Mouse (Mus musculus): Measurements from ENCODE around the gene C8g. TPM values are rescaled to one million over a fixed set of nuclear protein-coding genes. Genes with fewer than 3 reads are reported as not detected.

The C8g gene
- polyA plus RNA-seq (2012; rRNA removed): 19.1 and 24.6 TPM in 2 replicates

DNA sequence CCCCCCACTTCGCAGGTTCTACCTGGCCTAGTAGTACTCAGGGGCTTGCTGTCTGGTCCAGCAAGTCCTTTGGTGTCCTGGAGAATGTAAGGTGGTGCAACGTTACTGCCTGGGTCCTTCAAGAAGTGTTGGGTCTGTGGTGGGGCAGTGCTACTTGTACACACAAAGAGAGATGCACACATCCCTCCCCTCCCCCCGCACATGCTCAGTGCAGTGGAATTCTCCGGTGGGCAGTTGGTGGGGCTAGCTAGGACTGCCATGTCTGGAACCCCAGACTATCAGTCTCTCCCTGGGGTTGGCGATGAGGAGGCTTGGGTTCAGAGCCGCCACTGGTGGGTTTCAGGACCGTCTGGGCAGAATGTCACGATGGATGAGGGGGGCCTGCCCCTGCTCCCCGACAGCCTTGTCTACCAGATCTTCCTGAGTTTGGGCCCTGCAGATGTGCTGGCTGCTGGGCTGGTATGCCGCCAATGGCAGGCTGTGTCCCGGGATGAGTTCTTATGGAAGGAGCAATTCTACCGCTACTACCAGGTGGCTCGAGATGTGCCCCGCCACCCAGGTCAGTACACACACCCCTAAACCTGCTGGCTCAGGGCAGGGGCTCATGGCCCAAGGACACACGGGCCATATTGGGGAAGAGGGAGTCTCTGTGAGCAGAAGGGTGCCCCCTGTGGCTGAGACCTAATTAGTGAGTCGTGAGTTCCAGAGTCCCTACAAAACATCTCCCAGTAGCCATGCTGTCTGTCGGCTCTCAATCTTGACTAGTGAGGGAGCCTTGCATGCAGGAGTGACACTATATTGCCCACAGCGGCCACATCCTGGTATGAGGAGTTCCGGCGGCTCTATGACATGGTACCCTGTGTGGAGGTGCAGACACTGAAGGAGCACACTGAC, at the start of gene C8g:
Gene C8g (minus strand): TSS at position 127 of the 894 bp plus-strand sequence.

DNA sequence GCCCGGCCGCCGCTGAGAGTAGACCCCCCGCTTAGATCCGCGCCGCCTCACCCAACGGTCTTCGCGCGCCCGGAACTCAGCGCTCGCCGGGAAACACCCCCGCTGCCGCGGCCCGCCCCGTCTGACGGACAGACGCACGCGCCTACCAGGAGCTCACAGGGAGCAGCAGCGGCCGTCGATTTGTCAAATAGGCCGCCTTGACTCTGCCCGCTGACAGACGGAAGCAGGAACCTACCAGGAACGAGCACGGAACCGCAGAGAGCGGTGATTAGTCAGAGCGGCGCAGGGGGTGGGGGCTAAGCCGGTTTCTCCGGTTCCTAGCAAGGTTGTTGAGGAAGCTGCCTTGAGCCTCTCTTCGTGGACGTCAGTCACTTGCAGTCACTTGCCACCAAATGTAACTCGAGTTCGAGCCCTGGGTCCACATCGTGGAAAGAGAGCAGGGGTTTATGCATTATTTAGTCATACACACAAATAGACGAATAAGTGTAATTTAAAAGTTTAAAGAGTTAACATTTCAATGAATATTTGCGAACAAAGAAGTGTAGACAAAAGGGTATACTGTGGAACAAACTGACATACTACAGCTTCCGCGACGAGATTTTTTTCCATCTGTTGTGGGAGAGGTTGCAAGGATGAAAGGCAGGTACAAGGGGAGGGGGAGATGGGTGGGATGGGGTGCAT, 45.4 kb upstream of the C8g start, which contains the start of gene Traf2:
Gene Traf2 (minus strand): TSS at position 130 of the 681 bp plus-strand sequence.

DNA sequence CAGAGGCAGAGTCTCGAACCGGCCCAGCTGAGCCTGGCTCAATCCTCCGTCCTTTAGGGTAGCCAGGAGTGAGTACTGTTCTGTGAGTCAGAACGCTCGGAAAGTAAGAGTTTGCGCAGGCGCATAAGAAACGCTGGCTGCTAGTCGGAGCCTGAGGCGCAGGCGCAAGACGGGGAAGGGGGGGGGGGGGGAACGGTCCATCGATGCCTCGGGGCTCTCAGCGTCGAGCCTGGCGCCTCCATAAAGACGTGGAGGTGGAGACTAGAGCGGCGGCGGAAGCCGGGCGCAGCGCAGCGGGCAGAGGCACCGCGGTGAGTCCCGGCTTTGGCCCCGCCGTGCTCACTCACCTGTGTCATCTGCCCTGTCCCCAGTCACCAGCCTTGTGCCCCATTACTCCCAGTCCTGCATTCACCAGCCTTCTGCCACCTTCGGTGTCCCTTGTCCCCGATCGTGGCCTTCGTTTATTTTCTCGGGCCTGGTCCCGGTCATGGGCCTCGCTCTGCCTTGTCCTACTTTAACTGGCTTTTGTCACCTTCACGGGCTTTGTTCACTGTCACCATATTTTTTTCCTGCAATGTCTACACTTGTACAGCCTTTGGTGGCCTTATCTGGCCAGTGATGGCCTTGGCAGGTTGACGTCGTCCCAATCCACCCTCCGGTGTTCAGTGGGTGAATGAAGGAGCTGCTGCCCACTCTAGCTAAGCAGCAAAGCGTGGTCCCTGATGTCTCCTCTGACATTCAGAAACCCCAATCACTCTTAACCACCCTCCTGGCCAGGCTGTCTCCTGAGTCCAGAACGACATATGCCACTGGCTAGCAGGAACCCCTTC, 728 bp downstream of the C8g start, which contains the start of gene Fbxw5:
Gene Fbxw5 (plus strand): TSS at position 175 of the 830 bp plus-strand sequence.

GRCm38 (mm10) chr2:25493476-25493961, 8.0 kb downstream of the C8g start, which contains the start of gene Lcn12:
Lcn12 (minus strand) TSS chr2:25493911.

DNA sequence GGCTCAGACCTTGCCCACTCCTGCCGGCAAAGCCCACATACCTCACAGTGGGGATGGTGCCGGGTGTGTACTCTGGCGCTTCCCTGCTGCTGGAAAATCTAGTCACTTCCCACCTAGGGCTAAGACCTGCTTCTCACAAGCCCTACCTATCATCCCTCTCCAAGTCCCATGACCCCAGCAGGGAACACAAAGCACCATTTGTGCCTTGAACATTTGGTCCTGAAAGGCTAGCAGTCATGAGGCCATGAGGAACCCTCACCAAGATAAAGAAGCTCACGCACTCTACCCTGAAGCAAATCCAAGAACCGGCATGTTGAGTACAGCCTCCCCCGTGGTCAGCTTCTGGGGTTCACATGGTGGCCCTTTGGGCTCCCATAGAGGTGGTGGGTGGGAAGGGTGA, 31.6 kb downstream of the C8g start, which contains the start of gene Ptgds:
Gene Ptgds (minus strand): TSS at position 78 of the 400 bp plus-strand sequence.

DNA sequence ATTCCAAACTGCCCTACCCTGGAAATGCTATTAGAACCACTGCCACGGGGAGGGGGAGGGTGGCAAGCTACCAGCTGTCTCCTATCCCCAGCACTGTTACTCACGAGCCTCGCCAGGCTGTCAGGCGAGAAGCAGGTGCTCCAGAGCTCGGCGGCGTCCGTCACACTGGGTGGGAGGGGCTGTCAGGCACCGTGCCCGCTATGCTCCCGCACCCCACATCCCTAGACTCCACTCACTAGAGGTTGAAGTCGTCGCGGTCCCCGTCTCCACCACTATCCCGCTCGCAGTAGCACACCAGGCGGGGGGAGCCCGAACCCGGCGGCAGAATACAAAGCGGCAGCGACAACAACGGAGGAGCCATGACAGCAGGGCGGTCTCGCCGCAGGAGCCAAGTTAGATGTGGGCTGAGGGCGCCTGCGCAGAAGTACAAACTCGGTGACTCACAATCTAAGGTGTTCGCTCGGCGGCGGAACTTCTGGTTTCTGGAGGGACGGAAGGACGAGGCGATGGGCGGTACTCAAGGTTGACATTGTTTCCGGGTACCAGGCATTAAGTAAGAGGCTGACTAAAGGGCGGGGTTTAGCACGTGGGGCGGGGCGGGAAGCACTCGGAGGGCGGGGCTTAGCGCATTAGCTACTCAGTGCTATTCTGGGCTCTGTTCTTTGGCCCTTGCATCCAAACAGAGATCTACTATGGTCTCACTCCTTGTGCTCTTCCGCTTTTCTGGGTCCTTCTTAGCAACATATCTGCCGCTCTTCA, 40.8 kb downstream of the C8g start, which contains the start of gene Paxx:
Gene Paxx (minus strand): TSS at position 544 of the 759 bp plus-strand sequence.

DNA sequence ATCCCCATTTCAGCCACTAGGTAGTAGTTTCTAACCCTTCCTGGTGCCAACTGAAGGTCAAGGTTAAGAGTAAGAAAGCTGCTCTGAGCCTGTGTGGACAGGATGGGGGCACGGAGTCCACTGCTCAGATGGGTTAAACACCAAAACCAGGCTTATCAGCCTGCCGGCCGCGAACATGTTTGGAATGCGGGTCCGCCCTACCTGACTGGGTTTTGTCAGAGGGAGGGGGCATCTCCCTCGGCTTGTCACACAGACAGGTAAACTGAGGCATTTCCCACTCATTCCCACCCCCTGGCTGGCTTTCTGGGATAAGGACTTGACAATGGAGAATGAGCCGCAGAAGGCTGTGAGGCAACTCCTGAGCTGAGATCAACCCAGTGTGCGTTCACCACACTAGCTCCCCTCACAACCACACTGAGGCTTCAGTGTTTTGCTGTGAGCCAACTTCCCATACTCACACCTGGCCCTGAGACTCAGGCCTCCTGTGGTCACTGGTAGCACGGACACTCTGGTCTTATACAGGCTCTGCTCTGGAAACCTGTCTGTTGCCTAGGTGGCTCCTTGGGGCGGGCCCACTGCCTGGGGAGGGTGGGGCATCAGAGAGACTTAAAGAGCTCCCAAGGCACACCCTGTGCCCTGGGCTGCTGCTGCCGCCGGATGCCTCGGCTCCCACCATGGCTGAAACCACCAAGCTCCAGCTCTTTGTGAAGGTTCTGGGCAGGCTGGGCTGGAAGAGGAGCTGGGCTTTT, 45.1 kb downstream of the C8g start, which contains the start of gene Clic3:
Gene Clic3 (plus strand): TSS at position 634 of the 749 bp plus-strand sequence.

Other genes with a start within 250 kb of the C8g start
- gene Tmem203, start 246.3 kb downstream of the C8g start, polyA plus RNA-seq (2012; rRNA removed): 6.5 and 7.9 TPM in 2 replicates
- gene Tprn, start 239.1 kb downstream of the C8g start, polyA plus RNA-seq (2012; rRNA removed): 2.0 and 3.1 TPM in 2 replicates
- gene Ssna1, start 229.3 kb downstream of the C8g start, polyA plus RNA-seq (2012; rRNA removed): 70.9 and 83.9 TPM in 2 replicates
- 21.4 and 24.9 TPM in 2 replicates for gene Anapc2, start 229.2 kb downstream of the C8g start, polyA plus RNA-seq (2012; rRNA removed)
- gene Tmem210, start 213.6 kb downstream of the C8g start, polyA plus RNA-seq (2012; rRNA removed): not detected in 2 replicates
- 0.02 TPM in 1 of 2 replicates, not detected in the other for gene Lrrc26, start 211.8 kb downstream of the C8g start, polyA plus RNA-seq (2012; rRNA removed)
- 0.02 and 0.03 TPM in 2 replicates for gene Grin1, start 182.5 kb downstream of the C8g start, polyA plus RNA-seq (2012; rRNA removed)
- 5.0 and 8.0 TPM in 2 replicates for gene Man1b1, start 169.4 kb downstream of the C8g start, polyA plus RNA-seq (2012; rRNA removed)
- gene Dpp7, start 145.4 kb downstream of the C8g start, polyA plus RNA-seq (2012; rRNA removed): 9.5 and 11.0 TPM in 2 replicates
- gene Uap1l1, start 136.0 kb downstream of the C8g start, polyA plus RNA-seq (2012; rRNA removed): 3.3 and 4.3 TPM in 2 replicates
- 18.3 and 19.0 TPM in 2 replicates for gene Sapcd2, start 129.4 kb downstream of the C8g start, polyA plus RNA-seq (2012; rRNA removed)
- gene Entpd2, start 105.8 kb downstream of the C8g start, polyA plus RNA-seq (2012; rRNA removed): 0.18 and 0.22 TPM in 2 replicates
- 3.2 and 3.7 TPM in 2 replicates for gene Npdc1, start 102.4 kb downstream of the C8g start, polyA plus RNA-seq (2012; rRNA removed)
- gene Fut7, start 78.5 kb downstream of the C8g start, polyA plus RNA-seq (2012; rRNA removed): 0.37 and 0.68 TPM in 2 replicates
- 1.9 and 2.4 TPM in 2 replicates for gene Abca2, start 73.0 kb downstream of the C8g start, polyA plus RNA-seq (2012; rRNA removed)
- 0.14 and 0.23 TPM in 2 replicates for gene Clic3, start 44.9 kb downstream of the C8g start, polyA plus RNA-seq (2012; rRNA removed)
- gene Paxx, start 40.6 kb downstream of the C8g start, polyA plus RNA-seq (2012; rRNA removed): 7.5 and 7.9 TPM in 2 replicates
- 0.21 TPM in 2 replicates for gene Ptgds, start 31.7 kb downstream of the C8g start, polyA plus RNA-seq (2012; rRNA removed)
- not detected in 2 replicates for gene Lcn12, start 7.8 kb downstream of the C8g start, polyA plus RNA-seq (2012; rRNA removed)
- gene Fbxw5, start 969 bp downstream of the C8g start, polyA plus RNA-seq (2012; rRNA removed): 4.5 and 8.5 TPM in 2 replicates
- 5.3 and 6.8 TPM in 2 replicates for gene Traf2, start 45.2 kb upstream of the C8g start, polyA plus RNA-seq (2012; rRNA removed)
- gene Edf1, start 56.1 kb upstream of the C8g start, polyA plus RNA-seq (2012; rRNA removed): 107 and 113 TPM in 2 replicates
- 6.2 and 6.3 TPM in 2 replicates for gene Mamdc4, start 73.1 kb upstream of the C8g start, polyA plus RNA-seq (2012; rRNA removed)
- 32.3 and 33.8 TPM in 2 replicates for gene Phpt1, start 73.5 kb upstream of the C8g start, polyA plus RNA-seq (2012; rRNA removed)
- 0.02 and 0.06 TPM in 2 replicates for gene Ajm1, start 80.0 kb upstream of the C8g start, polyA plus RNA-seq (2012; rRNA removed)
- 20.4 and 22.4 TPM in 2 replicates for gene Rabl6, start 106.8 kb upstream of the C8g start, polyA plus RNA-seq (2012; rRNA removed)
- gene Ccdc183, start 116.0 kb upstream of the C8g start, polyA plus RNA-seq (2012; rRNA removed): not detected in 2 replicates
- 9.5 and 10.0 TPM in 2 replicates for gene Tmem141, start 120.3 kb upstream of the C8g start, polyA plus RNA-seq (2012; rRNA removed)
- gene Fcna, start 126.3 kb upstream of the C8g start, polyA plus RNA-seq (2012; rRNA removed): 21.6 and 24.9 TPM in 2 replicates
- gene Lcn8, start 151.4 kb upstream of the C8g start, polyA plus RNA-seq (2012; rRNA removed): not detected in 2 replicates
- gene Lcn5, start 156.2 kb upstream of the C8g start, polyA plus RNA-seq (2012; rRNA removed): not detected in 2 replicates
- not detected in 2 replicates for gene Lcn6, start 175.1 kb upstream of the C8g start, polyA plus RNA-seq (2012; rRNA removed)
- gene Lcn10, start 181.0 kb upstream of the C8g start, polyA plus RNA-seq (2012; rRNA removed): not detected in 2 replicates
- gene Obp2a, start 198.3 kb upstream of the C8g start, polyA plus RNA-seq (2012; rRNA removed): not detected in 2 replicates
- 4.2 TPM in 2 replicates for gene Bmyc, start 205.0 kb upstream of the C8g start, polyA plus RNA-seq (2012; rRNA removed)
- gene Obp2b, start 235.3 kb upstream of the C8g start, polyA plus RNA-seq (2012; rRNA removed): not detected in 2 replicates